Mouse (Mus musculus) midbrain, embryonic 12.5 days (tissue): ENCODE measurements around the gene Sertad2. TPM values are rescaled to one million over a fixed set of nuclear protein-coding genes. Genes with fewer than 3 reads are reported as not detected.
A peak's percentile ranks its signal among the peaks of the same experiment; 100 is the strongest.

ENCODE experiments used
- ATAC-seq: fragments of 200-750 bp; cut with Nextera tagmentation; 2 replicates; pipeline ENCODE4 v1.8.0; 2017; ENCODE audit warnings: low read depth, moderate TSS enrichment, moderate library complexity; ENCODE audit not compliant: low FRiP score
- H3K27ac ChIP-seq: fragments of 300-500 bp; sonication (generic); replicated peaks from 2 replicates; pipeline ENCODE4 v1.5.1; 2016; ENCODE audit warnings: mild to moderate bottlenecking
- H3K27me3 ChIP-seq: fragments of 300-500 bp; sonication (generic); 2 replicates; pipeline ENCODE4 v1.6.1; 2016; ENCODE audit warnings: mild to moderate bottlenecking
- H3K36me3 ChIP-seq: fragments of 300-500 bp; sonication (generic); 2 replicates; pipeline ENCODE4 v1.6.1; 2016
- H3K4me1 ChIP-seq: fragments of 300-500 bp; sonication (generic); 2 replicates; pipeline ENCODE4 v1.6.1; 2016
- H3K4me2 ChIP-seq: fragments of 300-500 bp; sonication (generic); replicated peaks from 2 replicates; pipeline ENCODE4 v1.6.1; 2016; ENCODE audit warnings: mild to moderate bottlenecking, moderate library complexity
- H3K4me3 ChIP-seq: fragments of 300-500 bp; sonication (generic); 2 replicates; pipeline ENCODE4 v1.5.1; 2016; ENCODE audit warnings: mild to moderate bottlenecking
- H3K9ac ChIP-seq: fragments of 300-500 bp; sonication (generic); replicated peaks from 2 replicates; pipeline ENCODE4 v1.6.1; 2016; ENCODE audit warnings: mild to moderate bottlenecking, moderate library complexity
- H3K9me3 ChIP-seq: fragments of 300-500 bp; sonication (generic); 2 replicates; pipeline ENCODE4 v1.6.1; 2016; ENCODE audit warnings: mild to moderate bottlenecking
- WGBS: fragments of 180-500 bp; shearing (Covaris S2); methylation state at CpG from one replicate; pipeline ENCODE4 v1.1.7; 2016; 5-methylcytosine and 5-hydroxymethylcytosine counted together
- polyA plus RNA-seq: library from polyadenylated mRNA; unstranded; fragments of >200 nt; fragmentation: Nextera tagmentation; extraction: Ambion mirVana; gene quantifications from 2 replicates; pipeline ENCODE4 v1.2.1, GENCODE M21; 2016

Sertad2 gene
- polyA plus RNA-seq, 1 experiment from 2014 or later = 42.2 TPM

- no peak overlapping the region for H3K9ac ChIP-seq
- H3K36me3 ChIP-seq = no peaks in the 10 kb centered on the region
- WGBS = 77% methylated on average over 2 of the region's 2 CpGs
- H3K27me3 ChIP-seq = no peaks in the 10 kb centered on the region
- H3K4me1 ChIP-seq = no peaks in the 10 kb centered on the region
- no peak overlapping the region for H3K27ac ChIP-seq
- H3K4me2 ChIP-seq = no peak overlapping the region
- no peak for ATAC-seq
- H3K4me3 ChIP-seq = no peak overlapping the region
- no peaks in the 10 kb centered on the region for H3K9me3 ChIP-seq
Measured at GRCm38 (mm10) chr11:20627146-20627545, 84.1 kb downstream of the Sertad2 start.

- H3K36me3 ChIP-seq = no peaks in the 10 kb centered on the region
- no peaks in the 10 kb centered on the region for H3K9me3 ChIP-seq
- H3K4me1 ChIP-seq = peaks cover 6% of the 10 kb centered on the region
- H3K27ac ChIP-seq = no peak overlapping the region
- 54% methylated on average over 2 of the region's 2 CpGs for WGBS
- no peaks in the 10 kb centered on the region for H3K27me3 ChIP-seq
- no peak overlapping the region for H3K4me2 ChIP-seq
- no peak overlapping the region for H3K4me3 ChIP-seq
- ATAC-seq = no peak
- H3K9ac ChIP-seq = no peak overlapping the region
Measured at GRCm38 (mm10) chr11:20628216-20628615, 85.2 kb downstream of the Sertad2 start.

- H3K36me3 ChIP-seq = no peaks in the 10 kb centered on the region
- no peak overlapping the region for H3K4me2 ChIP-seq
- H3K27ac ChIP-seq = no peak overlapping the region
- ATAC-seq = no peak
- H3K27me3 ChIP-seq = no peaks in the 10 kb centered on the region
- WGBS = 93% methylated on average over 5 of the region's 5 CpGs
- H3K9me3 ChIP-seq = no peaks in the 10 kb centered on the region
- H3K9ac ChIP-seq = no peak overlapping the region
- no peak overlapping the region for H3K4me3 ChIP-seq
- H3K4me1 ChIP-seq = peaks cover 20% of the 10 kb centered on the region
Measured at GRCm38 (mm10) chr11:20629700-20630099, 86.6 kb downstream of the Sertad2 start.

GRCm38 (mm10) chr11:20631026-20631940, 88.2 kb downstream of the Sertad2 start:
- ATAC-seq = peak; percentile 91
- peak overlapping the region; percentile 73 for H3K4me2 ChIP-seq
- H3K36me3 ChIP-seq = no peaks in the 10 kb centered on the region
- H3K27me3 ChIP-seq = no peaks in the 10 kb centered on the region
- WGBS = 3% methylated on average over 36 of the region's 36 CpGs
- H3K9me3 ChIP-seq = no peaks in the 10 kb centered on the region
- peaks cover 34% of the 10 kb centered on the region for H3K4me1 ChIP-seq
- peak overlapping the region; percentile 97 for H3K27ac ChIP-seq
- peak overlapping the region; percentile 88 for H3K4me3 ChIP-seq
- H3K9ac ChIP-seq = peak overlapping the region; percentile 87

GRCm38 (mm10) chr11:20631941-20632618, 89.0 kb downstream of the Sertad2 start:
- H3K9ac ChIP-seq = peak overlapping the region; percentile 87
- H3K27me3 ChIP-seq = no peaks in the 10 kb centered on the region
- no peaks in the 10 kb centered on the region for H3K36me3 ChIP-seq
- H3K4me2 ChIP-seq = peak overlapping the region; percentile 73
- H3K4me3 ChIP-seq = peak overlapping the region; percentile 88
- WGBS = under 1% methylated on average over 65 of the region's 67 CpGs
- H3K27ac ChIP-seq = peak overlapping the region; percentile 97
- H3K4me1 ChIP-seq = peaks cover 36% of the 10 kb centered on the region
- ATAC-seq = peak; percentile 95
- no peaks in the 10 kb centered on the region for H3K9me3 ChIP-seq

- Histone ChIP-seq H3K9me3 (no peaks in the 10 kb centered on the region), H3K36me3 (no peaks in the 10 kb centered on the region), H3K27ac (peak overlapping the region; percentile 97), H3K9ac (peak overlapping the region; percentile 87), H3K27me3 (no peaks in the 10 kb centered on the region), H3K4me3 (peak overlapping the region; percentile 88), H3K4me1 (peaks cover 36% of the 10 kb centered on the region), H3K4me2 (peak overlapping the region; percentile 73)
- under 1% methylated on average over 13 of the region's 13 CpGs for WGBS
- no peak for ATAC-seq
Measured at GRCm38 (mm10) chr11:20632619-20632965, 89.5 kb downstream of the Sertad2 start.

GRCm38 (mm10) chr11:20634543-20634942, 91.5 kb downstream of the Sertad2 start:
- no peaks in the 10 kb centered on the region for H3K36me3 ChIP-seq
- H3K27ac ChIP-seq = no peak overlapping the region
- H3K4me1 ChIP-seq = peaks cover 40% of the 10 kb centered on the region
- H3K27me3 ChIP-seq = no peaks in the 10 kb centered on the region
- H3K9ac ChIP-seq = no peak overlapping the region
- ATAC-seq = no peak
- H3K4me2 ChIP-seq = peak overlapping the region; percentile 16; the same call in 1 of the 2 replicates
- H3K9me3 ChIP-seq = no peaks in the 10 kb centered on the region
- no peak overlapping the region for H3K4me3 ChIP-seq
- 76% methylated on average over 1 of the region's 1 CpGs for whole genome bisulfite sequencing

GRCm38 (mm10) chr11:20635646-20636045, 92.6 kb downstream of the Sertad2 start:
- Histone ChIP-seq H3K4me1 (peaks cover 51% of the 10 kb centered on the region), H3K4me2 (peak overlapping the region; percentile 27), H3K36me3 (no peaks in the 10 kb centered on the region), H3K4me3 (no peak overlapping the region), H3K27me3 (no peaks in the 10 kb centered on the region), H3K9ac (peak overlapping the region; percentile 28; the same call in 1 of the 2 replicates), H3K27ac (peak overlapping the region; percentile 39), H3K9me3 (no peaks in the 10 kb centered on the region)
- 22% methylated on average over 6 of the region's 6 CpGs for WGBS
- ATAC-seq = no peak

GRCm38 (mm10) chr11:20636114-20636513, 93.1 kb downstream of the Sertad2 start:
- H3K27ac ChIP-seq = peak overlapping the region; percentile 39; the same call in 1 of the 2 replicates

GRCm38 (mm10) chr11:20637060-20637459, 94.0 kb downstream of the Sertad2 start:
- peaks cover 59% of the 10 kb centered on the region for H3K4me1 ChIP-seq
- ATAC-seq = no peak

More at GRCm38 (mm10) chr11:20636114-20636513, 93.1 kb downstream of the Sertad2 start:
- Histone ChIP-seq H3K9me3 (no peaks in the 10 kb centered on the region), H3K4me2 (no peak overlapping the region), H3K27me3 (no peaks in the 10 kb centered on the region), H3K4me1 (peaks cover 56% of the 10 kb centered on the region), H3K9ac (0 out of 2 replicates have a peak overlapping the region, but pooled peaks have one; percentile 28), H3K4me3 (no peak overlapping the region), H3K36me3 (no peaks in the 10 kb centered on the region)
- ATAC-seq = no peak
- WGBS = 54% methylated on average over 4 of the region's 4 CpGs

GRCm38 (mm10) chr11:20638841-20639240, 95.8 kb downstream of the Sertad2 start:
- Histone ChIP-seq H3K4me1 (peaks cover 56% of the 10 kb centered on the region), H3K9ac (no peak overlapping the region), H3K4me2 (no peak overlapping the region), H3K27ac (no peak overlapping the region), H3K4me3 (no peak overlapping the region), H3K9me3 (no peaks in the 10 kb centered on the region), H3K36me3 (no peaks in the 10 kb centered on the region), H3K27me3 (no peaks in the 10 kb centered on the region)
- WGBS = 22% methylated on average over 3 of the region's 3 CpGs
- no peak for ATAC-seq

More at GRCm38 (mm10) chr11:20637060-20637459, 94.0 kb downstream of the Sertad2 start:
- no peak overlapping the region for H3K4me2 ChIP-seq
- no peaks in the 10 kb centered on the region for H3K9me3 ChIP-seq
- no peaks in the 10 kb centered on the region for H3K27me3 ChIP-seq
- no peak overlapping the region for H3K27ac ChIP-seq
- H3K4me3 ChIP-seq = no peak overlapping the region
- no peaks in the 10 kb centered on the region for H3K36me3 ChIP-seq
- no peak overlapping the region for H3K9ac ChIP-seq

GRCm38 (mm10) chr11:20639918-20640447, 96.9 kb downstream of the Sertad2 start:
- Histone ChIP-seq H3K9me3 (no peaks in the 10 kb centered on the region), H3K27ac (peak overlapping the region; percentile 67), H3K9ac (peak overlapping the region; percentile 7), H3K4me3 (peak overlapping the region; percentile 16; the same call in 1 of the 2 replicates), H3K36me3 (no peaks in the 10 kb centered on the region), H3K27me3 (no peaks in the 10 kb centered on the region), H3K4me1 (peaks cover 57% of the 10 kb centered on the region), H3K4me2 (peak overlapping the region; percentile 45)
- WGBS = under 1% methylated on average over 11 of the region's 11 CpGs
- peak; percentile 92 for ATAC-seq
